Comparison of ENCODE assay signal across 7 mouse cellular contexts in genomic region chr2:168954376-168954775, GRCm38 (mm10). TPM values are rescaled to one million over a fixed set of nuclear protein-coding genes. Genes with fewer than 3 reads are reported as not detected.
DNase-seq lines count a peak whose midpoint lies in the region; ATAC-seq lines count a peak whose summit lies in the region.

No protein-coding gene starts in this region.

- H3K9me3 ChIP-seq in forebrain, embryonic 10.5 days, result no peaks in the 10 kb centered on the region
- no peaks in the 10 kb centered on the region for H3K9me3 ChIP-seq in kidney, embryonic 16.5 days (ENCODE audit: low read length)
- H3K9me3 ChIP-seq in midbrain, embryonic 14.5 days (ENCODE audit: control insufficient read depth, low read length), result no peaks in the 10 kb centered on the region

- H3K4me1 ChIP-seq in forebrain, embryonic 10.5 days, result peaks cover 25% of the 10 kb centered on the region
- peaks cover 18% of the 10 kb centered on the region for H3K4me1 ChIP-seq in kidney, embryonic 16.5 days (ENCODE audit: insufficient read depth, low read length)
- peaks cover 18% of the 10 kb centered on the region for H3K4me1 ChIP-seq in midbrain, embryonic 14.5 days (ENCODE audit: control insufficient read depth, insufficient read depth, low read length)

- peak overlapping the region; percentile 91 for H3K9ac ChIP-seq in kidney, embryonic 16.5 days (replicated peaks; ENCODE audit: low read length)
- peak overlapping the region; percentile 83 for H3K9ac ChIP-seq in midbrain, embryonic 14.5 days (replicated peaks; ENCODE audit: low read length)

- peaks cover 33% of the 10 kb centered on the region for H3K36me3 ChIP-seq in forebrain, embryonic 10.5 days (replicated peaks)
- peaks cover 20% of the 10 kb centered on the region for H3K36me3 ChIP-seq in kidney, embryonic 16.5 days (ENCODE audit: insufficient read depth, low read length)
- H3K36me3 ChIP-seq in midbrain, embryonic 14.5 days (ENCODE audit: control insufficient read depth, insufficient read depth, low read length), result peaks cover 20% of the 10 kb centered on the region

- peak overlapping the region; percentile 93 for H3K4me2 ChIP-seq in kidney, embryonic 16.5 days (replicated peaks; ENCODE audit: low read depth, low read length)
- peak overlapping the region; percentile 96 for H3K4me2 ChIP-seq in midbrain, embryonic 14.5 days (ENCODE audit: low read length)

- peak overlapping the region; percentile 92 for H3K27ac ChIP-seq in forebrain, embryonic 10.5 days
- H3K27ac ChIP-seq in kidney, embryonic 16.5 days (ENCODE audit: low read length), result peak overlapping the region; percentile 88
- H3K27ac ChIP-seq in midbrain, embryonic 14.5 days (replicated peaks; ENCODE audit: low read depth, low read length), result peak overlapping the region; percentile 80; the same call in 1 of the 2 replicates

- peak overlapping the region; percentile 70 for H3K4me3 ChIP-seq in forebrain, embryonic 10.5 days
- H3K4me3 ChIP-seq in kidney, embryonic 16.5 days (ENCODE audit: low read length), result peak overlapping the region; percentile 88
- H3K4me3 ChIP-seq in midbrain, embryonic 14.5 days (replicated peaks; ENCODE audit: low read depth, low read length), result peak overlapping the region; percentile 75

- peak; percentile 5 for DNase-seq in ovary, postnatal 14 days (ENCODE audit: low spot score)
- no peak for DNase-seq in ovary, postnatal 36 days (ENCODE audit: low spot score)
- no peak for DNase-seq in forebrain, embryonic 10.5 days (ENCODE audit: extremely low spot score, low spot score)
- no peak for DNase-seq in midbrain, embryonic 14.5 days
- DNase-seq in right cerebral cortex, adult 18-20 months, result no peak
- DNase-seq in thymus, postnatal 0 days (ENCODE audit: low spot score), result no peak

- ATAC-seq in kidney, embryonic 16.5 days (ENCODE audit: low FRiP score, low TSS enrichment), result no peak
- ATAC-seq in midbrain, embryonic 14.5 days (ENCODE audit: low FRiP score, low TSS enrichment), result no peak

- WGBS in forebrain, embryonic 10.5 days, result 11% methylated on average over 8 of the region's 8 CpGs
- WGBS in kidney, embryonic 16.5 days, result 7% methylated on average over 8 of the region's 8 CpGs
- WGBS in midbrain, embryonic 14.5 days, result 12% methylated on average over 8 of the region's 8 CpGs

- H3K27me3 ChIP-seq in forebrain, embryonic 10.5 days (ENCODE audit: poor library complexity, severe bottlenecking), result no peaks in the 10 kb centered on the region
- H3K27me3 ChIP-seq in kidney, embryonic 16.5 days (ENCODE audit: insufficient read depth, low read length), result no peaks in the 10 kb centered on the region
- H3K27me3 ChIP-seq in midbrain, embryonic 14.5 days (ENCODE audit: control insufficient read depth, insufficient read depth, low read length), result no peaks in the 10 kb centered on the region

RNA-seq across cellular contexts. Expression of gene Zfp64, which starts 1.0 kb away (rescaled TPM):
- 35.4 and 40.1 TPM in 2 replicates for polyA plus RNA-seq in forebrain, embryonic 10.5 days (2016; fragmentation: Nextera tagmentation; extraction: Ambion mirVana)
- 30.1 and 33.0 TPM in 2 replicates for polyA plus RNA-seq in kidney, embryonic 16.5 days (2015; fragmentation: Nextera tagmentation; extraction: Ambion mirVana)
- polyA plus RNA-seq in midbrain, embryonic 14.5 days (2014; fragmentation: Nextera tagmentation; extraction: Ambion mirVana), result 43.3 and 45.9 TPM in 2 replicates
- polyA plus RNA-seq in thymus, postnatal 0 days (2015; fragmentation: Nextera tagmentation; extraction: Ambion mirVana), result 33.8 and 35.0 TPM in 2 replicates
